Mouse (Mus musculus) G1E (cell line): ENCODE data around the gene Gm17324.

Experiments used
- CTCF ChIP-seq: IDR thresholded peaks from 2 replicates; pipeline ENCODE4 v1.5.1; 2012; ENCODE audit warnings: low read depth, low read length, inconsistent platforms, mixed read lengths
- GATA1 ChIP-seq: IDR thresholded peaks from 2 replicates; pipeline ENCODE4 v1.6.1; 2012; ENCODE audit warnings: borderline replicate concordance, low read length, inconsistent platforms, mixed read lengths
- POLR2AphosphoS5 ChIP-seq: IDR thresholded peaks from 2 replicates; pipeline ENCODE4 v1.6.1; 2012; ENCODE audit warnings: low read depth, low read length, inconsistent platforms; ENCODE audit not compliant: insufficient replicate concordance

GRCm38 (mm10) chr9:78463337-78463736 is 14.8 kb upstream of the Gm17324 start:
- TF ChIP-seq CTCF (no peak), POLR2AphosphoS5 (no peak), GATA1 (no peak)
